Mouse (Mus musculus) lung, adult 2 months (tissue): ENCODE measurements around the gene Tbc1d10a. TPM values are rescaled to one million over a fixed set of nuclear protein-coding genes. Genes with fewer than 3 reads are reported as not detected.

Experiments
- DNase-seq: peaks from one replicate; pipeline ENCODE4 v3.0.0; 2022
- H3K4me1 ChIP-seq: fragments of 200-500 bp; 2 replicates; pipeline ENCODE4 v1.6.1; 2011; ENCODE audit warnings: low read length; ENCODE audit not compliant: control insufficient read depth, insufficient read depth
- H3K4me3 ChIP-seq: fragments of 200-500 bp; replicated peaks from 2 replicates; pipeline ENCODE3; 2011; ENCODE audit warnings: low read depth, mild to moderate bottlenecking, control low read depth, low read length; ENCODE audit errors: extremely low read depth
- CTCF ChIP-seq: fragments of 200-500 bp; IDR thresholded peaks from 2 replicates; pipeline ENCODE4 v1.5.1; 2011; ENCODE audit warnings: mild to moderate bottlenecking, low read length, control low read depth; ENCODE audit not compliant: insufficient read depth
- POLR2A ChIP-seq: fragments of 200-500 bp; IDR thresholded peaks from 2 replicates; pipeline ENCODE4 v1.6.1; 2011; ENCODE audit warnings: low read depth, mild to moderate bottlenecking, control low read depth, low read length, borderline replicate concordance; ENCODE audit errors: extremely low read depth
- WGBS: fragments of 180-500 bp; shearing (Covaris S2); methylation state at CpG from one replicate; pipeline ENCODE4 v1.1.7; 2018; 5-methylcytosine and 5-hydroxymethylcytosine counted together
- polyA plus RNA-seq: library from polyadenylated mRNA; depleted of rRNA; stranded (reverse); fragments of >200 nt; gene quantifications from 2 replicates; pipeline ENCODE4 v1.2.3, GENCODE M21; 2012

Gene Tbc1d10a
- polyA plus RNA-seq, 1 experiment, result 72.8 TPM

DNA sequence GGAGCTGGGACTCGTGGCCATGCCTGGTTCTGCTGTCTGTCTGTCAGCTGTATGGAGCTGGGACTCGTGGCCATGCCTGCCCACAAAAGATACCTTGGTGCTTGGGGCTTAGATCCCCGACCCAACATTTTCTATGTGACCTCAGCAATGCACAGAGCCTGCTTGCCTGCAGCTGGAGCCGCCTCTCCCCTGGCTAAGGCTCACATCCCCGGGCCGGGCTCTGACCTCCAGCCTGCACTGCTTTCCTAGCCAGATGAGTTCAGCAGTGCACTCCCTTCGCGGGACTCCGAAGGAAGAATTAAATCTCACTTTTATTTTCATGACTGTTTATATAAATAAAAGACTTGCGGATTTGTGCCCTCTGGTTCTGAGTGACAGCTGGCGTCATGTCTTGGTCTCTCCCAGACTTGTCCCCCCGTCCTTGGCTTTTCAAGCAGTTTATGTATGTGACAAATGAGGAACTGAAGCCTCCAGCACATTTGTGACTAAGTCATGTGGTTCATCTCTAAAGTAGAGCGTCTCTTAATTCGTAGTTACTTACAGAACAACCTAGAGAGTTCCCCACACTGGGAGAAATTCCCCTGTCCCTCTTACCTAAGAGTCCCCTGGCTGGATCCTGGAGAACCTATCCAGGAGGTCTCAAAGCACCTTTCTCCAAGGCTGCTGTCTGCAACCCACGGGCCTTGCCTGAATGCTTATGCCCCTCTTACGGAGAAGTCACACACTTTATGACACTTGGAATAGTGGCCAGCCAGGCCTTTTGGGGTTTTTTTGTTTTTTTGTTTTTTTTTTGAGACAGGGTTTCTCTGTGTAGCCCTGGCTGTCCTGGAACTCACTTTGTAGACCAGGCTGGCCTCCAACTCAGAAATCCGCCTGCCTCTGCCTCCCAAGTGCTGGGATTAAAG lies 35.7 kb downstream of the Tbc1d10a start:
- TF ChIP-seq POLR2A (no peak), CTCF (no peak)
- WGBS, result 70% methylated on average over 17 of the region's 17 CpGs
- Histone ChIP-seq H3K4me3 (no peak overlapping the region), H3K4me1 (peaks cover 11% of the 10 kb centered on the region)
- DNase-seq, result no peak

- no peak for DNase-seq
- WGBS, result 36% methylated on average over 7 of the region's 7 CpGs
- H3K4me1 ChIP-seq, result peaks cover 6% of the 10 kb centered on the region
- no peak for TF ChIP-seq CTCF
- no peak for TF ChIP-seq POLR2A
- no peak overlapping the region for H3K4me3 ChIP-seq
These were observed 37.0 kb downstream of the Tbc1d10a start for GRCm38 (mm10) chr11:4223393-4224188.

- 64% methylated on average over 2 of the region's 2 CpGs for WGBS
- H3K4me3 ChIP-seq, result no peak overlapping the region
- TF ChIP-seq CTCF (no peak), POLR2A (no peak)
- no peak for DNase-seq
- H3K4me1 ChIP-seq, result peaks cover 2% of the 10 kb centered on the region
These were observed 37.6 kb downstream of the Tbc1d10a start for GRCm38 (mm10) chr11:4224223-4224622.

DNA sequence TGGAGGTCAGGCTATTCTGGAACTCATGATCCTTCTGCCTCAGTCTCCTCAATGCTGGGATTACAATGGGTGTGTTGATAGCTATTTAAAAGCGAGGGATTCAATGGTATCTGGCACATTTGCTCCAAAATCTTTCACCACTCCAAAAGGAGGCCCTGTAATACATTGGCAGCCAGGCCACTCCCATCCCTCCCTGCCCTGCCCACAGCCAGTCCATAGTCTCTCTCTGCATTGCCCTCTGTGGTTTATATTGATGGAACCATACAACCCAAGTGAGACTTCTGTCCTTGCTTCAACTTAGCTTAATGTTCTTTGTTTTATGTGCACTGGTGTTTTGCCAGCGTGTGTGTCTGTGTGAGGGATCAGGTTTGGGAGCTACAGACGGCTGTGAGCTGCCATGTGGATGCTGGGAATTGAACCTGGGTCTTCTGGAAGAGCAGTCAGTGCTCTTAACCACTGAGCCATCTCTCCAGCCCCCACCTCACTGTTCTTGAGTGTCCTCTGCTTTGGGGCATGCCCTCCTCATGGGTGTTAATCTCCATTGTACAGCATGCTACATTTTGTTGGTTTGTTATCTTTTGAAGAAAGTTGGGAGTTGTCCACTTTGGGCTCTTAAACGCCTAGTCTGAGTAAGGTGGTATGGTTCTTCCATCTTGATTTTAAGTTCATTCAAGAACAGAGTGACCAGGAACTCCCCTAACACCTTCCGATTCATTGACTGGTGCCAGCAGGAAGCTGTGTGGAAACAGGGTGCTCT lies 40.2 kb downstream of the Tbc1d10a start:
- WGBS, result 78% methylated on average over 5 of the region's 5 CpGs
- no peak for TF ChIP-seq CTCF
- TF ChIP-seq POLR2A, result no peak
- no peak for DNase-seq
- no peak overlapping the region for H3K4me3 ChIP-seq
- H3K4me1 ChIP-seq, result no peaks in the 10 kb centered on the region

GRCm38 (mm10) chr11:4228463-4228862 lies 41.9 kb downstream of the Tbc1d10a start:
- no peak for TF ChIP-seq CTCF
- no peak for TF ChIP-seq POLR2A
- 34% methylated on average over 8 of the region's 8 CpGs for WGBS
- Histone ChIP-seq H3K4me3 (no peak overlapping the region), H3K4me1 (no peaks in the 10 kb centered on the region)
- no peak for DNase-seq

DNA sequence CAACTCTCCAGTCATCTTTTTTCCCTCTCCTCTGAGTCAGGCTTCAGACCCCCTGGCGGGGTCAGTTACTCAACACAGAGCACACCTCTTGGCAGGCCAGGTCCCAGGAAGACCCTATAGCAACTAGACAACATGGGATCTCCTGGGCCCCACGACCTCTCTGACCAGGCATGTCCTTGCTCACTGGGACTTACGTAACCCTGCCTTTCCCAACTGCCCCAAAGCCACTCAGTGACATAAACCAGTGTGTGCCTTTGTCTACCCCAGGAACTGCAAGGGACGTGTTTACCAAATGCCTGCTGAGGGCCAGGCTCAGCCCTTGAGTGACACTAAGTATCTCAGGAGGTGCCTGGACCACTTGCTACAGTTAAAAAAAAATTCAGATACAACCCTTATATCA lies 43.3 kb downstream of the Tbc1d10a start:
- no peak for DNase-seq
- Histone ChIP-seq H3K4me1 (no peaks in the 10 kb centered on the region), H3K4me3 (no peak overlapping the region)
- no peak for TF ChIP-seq CTCF
- no peak for TF ChIP-seq POLR2A
- 69% methylated on average over 4 of the region's 4 CpGs for whole genome bisulfite sequencing

DNA sequence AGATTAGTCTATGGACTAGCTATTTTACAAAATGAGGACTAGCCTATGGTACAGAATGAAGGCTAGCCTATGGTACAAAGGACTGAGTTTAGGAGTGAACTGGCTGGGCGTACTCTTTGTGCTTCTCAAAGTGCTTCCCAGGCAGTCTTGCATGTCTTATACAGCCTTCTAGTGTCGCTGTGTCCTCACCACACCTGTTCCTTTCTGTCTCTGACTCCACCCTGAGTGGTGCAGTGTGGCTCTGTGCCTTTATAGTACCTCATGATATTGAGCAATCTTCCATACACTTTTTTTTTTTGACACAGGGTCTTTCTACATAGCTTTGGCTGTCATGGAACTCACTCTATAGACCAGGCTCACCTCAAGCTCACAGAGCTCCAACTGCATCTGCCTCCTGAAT lies 44.8 kb downstream of the Tbc1d10a start:
- DNase-seq, result no peak
- 88% methylated on average over 2 of the region's 2 CpGs for WGBS
- Histone ChIP-seq H3K4me1 (no peaks in the 10 kb centered on the region), H3K4me3 (no peak overlapping the region)
- TF ChIP-seq CTCF (no peak), POLR2A (no peak)

- no peak overlapping the region for H3K4me3 ChIP-seq
- no peaks in the 10 kb centered on the region for H3K4me1 ChIP-seq
- TF ChIP-seq POLR2A (no peak), CTCF (no peak)
- DNase-seq, result no peak
- 48% methylated on average over 12 of the region's 12 CpGs for WGBS
These were observed 46.1 kb downstream of the Tbc1d10a start for GRCm38 (mm10) chr11:4232644-4233043.

DNA sequence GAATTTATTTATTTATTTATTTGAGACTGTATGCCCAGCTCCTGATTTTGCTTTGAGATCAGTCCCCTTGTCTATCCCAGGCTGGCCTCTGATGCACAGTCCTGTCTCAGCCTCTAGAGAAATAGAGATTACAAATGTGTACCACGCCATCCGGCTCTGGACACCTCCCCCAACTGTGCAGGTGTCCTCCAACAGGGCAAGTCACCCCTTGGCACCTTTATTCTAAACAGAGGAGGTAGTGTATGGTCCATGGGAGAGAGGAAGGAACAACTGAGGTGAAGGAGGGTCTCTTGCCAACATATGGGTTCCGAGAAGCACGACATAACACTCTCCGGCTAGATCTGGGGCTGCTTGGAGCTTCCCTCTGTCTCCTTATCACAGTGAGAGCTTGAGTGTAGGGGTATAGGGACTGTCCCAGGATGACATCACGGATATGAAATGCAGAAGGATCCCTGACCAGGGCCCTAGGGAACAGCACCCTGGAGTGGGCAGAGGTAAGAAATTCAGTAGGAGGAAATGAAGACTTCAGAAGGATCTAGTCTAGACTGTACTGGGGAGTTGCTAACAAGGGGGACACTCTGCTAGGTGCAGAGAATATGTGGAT lies 48.6 kb downstream of the Tbc1d10a start:
- WGBS, result 83% methylated on average over 6 of the region's 6 CpGs
- Histone ChIP-seq H3K4me1 (no peaks in the 10 kb centered on the region), H3K4me3 (no peak overlapping the region)
- no peak for TF ChIP-seq POLR2A
- TF ChIP-seq CTCF, result no peak
- no peak for DNase-seq
